Mouse (Mus musculus): ENCODE data around the gene Anks1b. TPM values are rescaled to one million over a fixed set of nuclear protein-coding genes. Genes with fewer than 3 reads are reported as not detected.

Gene Anks1b
- polyA plus RNA-seq, 1 experiment from 2014 or later = 17.3 TPM

- no peak overlapping the region for H3K4me2 ChIP-seq (ENCODE audit: low read depth, low read length, severe bottlenecking)
- no peaks in the 10 kb centered on the region for H3K9me3 ChIP-seq (ENCODE audit: control insufficient read depth, low read length)
- DNase-seq (ENCODE audit: low spot score) (no peak), ATAC-seq (replicated peaks; ENCODE audit: low FRiP score) (no peak)
- H3K4me1 ChIP-seq (replicated peaks; ENCODE audit: control insufficient read depth, insufficient read depth, low read length) = no peaks in the 10 kb centered on the region
- WGBS = 91% methylated on average over 9 of the region's 9 CpGs
- no peak overlapping the region for H3K4me3 ChIP-seq (ENCODE audit: low read depth, low read length)
- H3K27me3 ChIP-seq (ENCODE audit: control insufficient read depth, insufficient read depth, low read length) = no peaks in the 10 kb centered on the region
- no peak overlapping the region for H3K9ac ChIP-seq (ENCODE audit: low read length)
- no peaks in the 10 kb centered on the region for H3K36me3 ChIP-seq (ENCODE audit: control insufficient read depth, insufficient read depth, low read length)
- H3K27ac ChIP-seq (ENCODE audit: low read depth, low read length) = no peak overlapping the region
Measured at GRCm38 (mm10) chr10:90718684-90719083, 845.4 kb downstream of the Anks1b start.

GRCm38 (mm10) chr10:90719996-90720395, 846.7 kb downstream of the Anks1b start:
- Histone ChIP-seq H3K36me3 (ENCODE audit: control insufficient read depth, insufficient read depth, low read length) (no peaks in the 10 kb centered on the region), H3K9me3 (ENCODE audit: control insufficient read depth, low read length) (no peaks in the 10 kb centered on the region), H3K9ac (ENCODE audit: low read length) (no peak overlapping the region), H3K4me1 (replicated peaks; ENCODE audit: control insufficient read depth, insufficient read depth, low read length) (no peaks in the 10 kb centered on the region), H3K4me2 (ENCODE audit: low read depth, low read length, severe bottlenecking) (no peak overlapping the region), H3K4me3 (ENCODE audit: low read depth, low read length) (no peak overlapping the region), H3K27me3 (ENCODE audit: control insufficient read depth, insufficient read depth, low read length) (no peaks in the 10 kb centered on the region), H3K27ac (ENCODE audit: low read depth, low read length) (no peak overlapping the region)
- WGBS = 59% methylated on average over 4 of the region's 4 CpGs
- no peak for DNase-seq (ENCODE audit: low spot score)
- no peak for ATAC-seq (replicated peaks; ENCODE audit: low FRiP score)

GRCm38 (mm10) chr10:90723071-90723494, 849.8 kb downstream of the Anks1b start:
- Histone ChIP-seq H3K4me1 (replicated peaks; ENCODE audit: control insufficient read depth, insufficient read depth, low read length) (no peaks in the 10 kb centered on the region), H3K27me3 (ENCODE audit: control insufficient read depth, insufficient read depth, low read length) (no peaks in the 10 kb centered on the region; the same call in 1 of the 2 replicates), H3K9me3 (ENCODE audit: control insufficient read depth, low read length) (no peaks in the 10 kb centered on the region), H3K9ac (ENCODE audit: low read length) (no peak overlapping the region), H3K4me2 (ENCODE audit: low read depth, low read length, severe bottlenecking) (no peak overlapping the region), H3K4me3 (ENCODE audit: low read depth, low read length) (no peak overlapping the region), H3K36me3 (ENCODE audit: control insufficient read depth, insufficient read depth, low read length) (no peaks in the 10 kb centered on the region), H3K27ac (ENCODE audit: low read depth, low read length) (no peak overlapping the region)
- WGBS = 77% methylated on average over 5 of the region's 5 CpGs
- DNase-seq (ENCODE audit: low spot score) (no peak), ATAC-seq (replicated peaks; ENCODE audit: low FRiP score) (no peak)

- 0 out of 2 replicates have a peak, but pooled peaks cover 1% of the 10 kb centered on the region for H3K4me1 ChIP-seq (replicated peaks; ENCODE audit: control insufficient read depth, insufficient read depth, low read length)
- no peak overlapping the region for H3K4me3 ChIP-seq (ENCODE audit: low read depth, low read length)
- DNase-seq (ENCODE audit: low spot score) = no peak
- no peak for ATAC-seq (replicated peaks; ENCODE audit: low FRiP score)
- 87% methylated on average over 13 of the region's 13 CpGs for WGBS
- no peak overlapping the region for H3K27ac ChIP-seq (ENCODE audit: low read depth, low read length)
- H3K27me3 ChIP-seq (ENCODE audit: control insufficient read depth, insufficient read depth, low read length) = no peaks in the 10 kb centered on the region; the same call in 1 of the 2 replicates
- no peak overlapping the region for H3K4me2 ChIP-seq (ENCODE audit: low read depth, low read length, severe bottlenecking)
- H3K9ac ChIP-seq (ENCODE audit: low read length) = no peak overlapping the region
- H3K36me3 ChIP-seq (ENCODE audit: control insufficient read depth, insufficient read depth, low read length) = no peaks in the 10 kb centered on the region
- no peaks in the 10 kb centered on the region for H3K9me3 ChIP-seq (ENCODE audit: control insufficient read depth, low read length)
Measured at GRCm38 (mm10) chr10:90723941-90724341, 850.6 kb downstream of the Anks1b start.

- Histone ChIP-seq H3K4me2 (ENCODE audit: low read depth, low read length, severe bottlenecking) (no peak overlapping the region), H3K4me3 (ENCODE audit: low read depth, low read length) (no peak overlapping the region), H3K9me3 (ENCODE audit: control insufficient read depth, low read length) (no peaks in the 10 kb centered on the region), H3K36me3 (ENCODE audit: control insufficient read depth, insufficient read depth, low read length) (no peaks in the 10 kb centered on the region), H3K27ac (ENCODE audit: low read depth, low read length) (no peak overlapping the region), H3K4me1 (replicated peaks; ENCODE audit: control insufficient read depth, insufficient read depth, low read length) (peaks cover 5% of the 10 kb centered on the region; the same call in 1 of the 2 replicates), H3K9ac (ENCODE audit: low read length) (no peak overlapping the region), H3K27me3 (ENCODE audit: control insufficient read depth, insufficient read depth, low read length) (no peaks in the 10 kb centered on the region; the same call in 1 of the 2 replicates)
- ATAC-seq (replicated peaks; ENCODE audit: low FRiP score) (no peak), DNase-seq (ENCODE audit: low spot score) (no peak)
- WGBS = 76% methylated on average over 1 of the region's 1 CpGs
Measured at GRCm38 (mm10) chr10:90724931-90725330, 851.6 kb downstream of the Anks1b start.

GRCm38 (mm10) chr10:90728401-90729358, 855.4 kb downstream of the Anks1b start:
- Histone ChIP-seq H3K36me3 (ENCODE audit: control insufficient read depth, insufficient read depth, low read length) (no peaks in the 10 kb centered on the region), H3K9ac (ENCODE audit: low read length) (no peak overlapping the region; the same call in 1 of the 2 replicates), H3K9me3 (ENCODE audit: control insufficient read depth, low read length) (no peaks in the 10 kb centered on the region), H3K4me1 (replicated peaks; ENCODE audit: control insufficient read depth, insufficient read depth, low read length) (peaks cover 5% of the 10 kb centered on the region; the same call in 1 of the 2 replicates), H3K27ac (ENCODE audit: low read depth, low read length) (no peak overlapping the region), H3K4me3 (ENCODE audit: low read depth, low read length) (0 out of 2 replicates have a peak overlapping the region, but pooled peaks have one; percentile 8), H3K4me2 (ENCODE audit: low read depth, low read length, severe bottlenecking) (peak overlapping the region; percentile 38; the same call in 1 of the 2 replicates), H3K27me3 (ENCODE audit: control insufficient read depth, insufficient read depth, low read length) (no peaks in the 10 kb centered on the region; the same call in 1 of the 2 replicates)
- ATAC-seq (replicated peaks; ENCODE audit: low FRiP score) (peak; percentile 54), DNase-seq (ENCODE audit: low spot score) (peak; percentile 81)
- WGBS = 34% methylated on average over 22 of the region's 22 CpGs

- Histone ChIP-seq H3K4me1 (replicated peaks; ENCODE audit: control insufficient read depth, insufficient read depth, low read length) (peaks cover 5% of the 10 kb centered on the region; the same call in 1 of the 2 replicates), H3K4me3 (ENCODE audit: low read depth, low read length) (no peak overlapping the region), H3K27ac (ENCODE audit: low read depth, low read length) (no peak overlapping the region), H3K27me3 (ENCODE audit: control insufficient read depth, insufficient read depth, low read length) (no peaks in the 10 kb centered on the region; the same call in 1 of the 2 replicates), H3K4me2 (ENCODE audit: low read depth, low read length, severe bottlenecking) (no peak overlapping the region), H3K9me3 (ENCODE audit: control insufficient read depth, low read length) (no peaks in the 10 kb centered on the region), H3K9ac (ENCODE audit: low read length) (no peak overlapping the region), H3K36me3 (ENCODE audit: control insufficient read depth, insufficient read depth, low read length) (no peaks in the 10 kb centered on the region)
- no peak for DNase-seq (ENCODE audit: low spot score)
- no peak for ATAC-seq (replicated peaks; ENCODE audit: low FRiP score)
- WGBS = 52% methylated on average over 10 of the region's 10 CpGs
Measured at GRCm38 (mm10) chr10:90729527-90729926, 856.2 kb downstream of the Anks1b start.

- no peak overlapping the region for H3K4me3 ChIP-seq (ENCODE audit: low read depth, low read length)
- H3K9me3 ChIP-seq (ENCODE audit: control insufficient read depth, low read length) = no peaks in the 10 kb centered on the region
- H3K4me1 ChIP-seq (replicated peaks; ENCODE audit: control insufficient read depth, insufficient read depth, low read length) = peaks cover 5% of the 10 kb centered on the region; the same call in 1 of the 2 replicates
- no peaks in the 10 kb centered on the region for H3K36me3 ChIP-seq (ENCODE audit: control insufficient read depth, insufficient read depth, low read length)
- H3K9ac ChIP-seq (ENCODE audit: low read length) = no peak overlapping the region
- H3K4me2 ChIP-seq (ENCODE audit: low read depth, low read length, severe bottlenecking) = no peak overlapping the region
- H3K27ac ChIP-seq (ENCODE audit: low read depth, low read length) = no peak overlapping the region
- no peaks in the 10 kb centered on the region; the same call in 1 of the 2 replicates for H3K27me3 ChIP-seq (ENCODE audit: control insufficient read depth, insufficient read depth, low read length)
- ATAC-seq (replicated peaks; ENCODE audit: low FRiP score) (no peak), DNase-seq (ENCODE audit: low spot score) (no peak)
- 73% methylated on average over 4 of the region's 4 CpGs for WGBS
Measured at GRCm38 (mm10) chr10:90732823-90733222, 859.5 kb downstream of the Anks1b start.
